Mouse (Mus musculus) liver, embryonic 15.5 days (tissue): Measurements from ENCODE around the gene Sptlc3. TPM values are rescaled to one million over a fixed set of nuclear protein-coding genes. Genes with fewer than 3 reads are reported as not detected.

ENCODE experiments used
- polyA plus RNA-seq: library from polyadenylated mRNA; unstranded; fragments of >200 nt; fragmentation: Nextera tagmentation; extraction: Ambion mirVana; gene quantifications from 2 replicates; pipeline ENCODE4 v1.2.1, GENCODE M21; 2015

The Sptlc3 gene
- polyA plus RNA-seq, 1 experiment from 2014 or later: not detected

Other genes with a start within 250 kb of the Sptlc3 start
- 0.03 TPM in 1 of 2 replicates, not detected in the other for gene Ism1, start 184.3 kb downstream of the Sptlc3 start, polyA plus RNA-seq